Mouse (Mus musculus): ENCODE measurements around the gene Pdzrn4.

Pdzrn4 gene

DNA sequence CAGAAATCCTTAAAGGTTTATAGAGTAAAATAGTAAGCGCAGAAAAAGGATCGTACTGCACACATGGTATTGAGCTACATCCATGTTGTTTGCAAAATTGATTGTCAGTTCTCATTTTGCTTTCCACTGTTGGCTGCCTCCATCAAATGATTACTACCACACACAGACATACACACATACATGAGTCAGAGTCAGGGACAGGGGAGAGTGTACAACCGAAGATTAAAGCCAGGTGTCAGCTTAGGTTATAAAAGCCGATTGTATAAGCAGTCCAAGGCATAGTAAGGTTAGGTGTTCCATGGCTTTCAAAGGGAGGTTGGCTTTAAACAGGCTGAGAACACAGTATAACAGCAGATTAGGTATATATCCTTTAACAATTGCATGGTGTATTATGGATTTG, 343.2 kb downstream of the Pdzrn4 start:
- no peak for DNase-seq (ENCODE audit: low read depth, low spot score)

DNA sequence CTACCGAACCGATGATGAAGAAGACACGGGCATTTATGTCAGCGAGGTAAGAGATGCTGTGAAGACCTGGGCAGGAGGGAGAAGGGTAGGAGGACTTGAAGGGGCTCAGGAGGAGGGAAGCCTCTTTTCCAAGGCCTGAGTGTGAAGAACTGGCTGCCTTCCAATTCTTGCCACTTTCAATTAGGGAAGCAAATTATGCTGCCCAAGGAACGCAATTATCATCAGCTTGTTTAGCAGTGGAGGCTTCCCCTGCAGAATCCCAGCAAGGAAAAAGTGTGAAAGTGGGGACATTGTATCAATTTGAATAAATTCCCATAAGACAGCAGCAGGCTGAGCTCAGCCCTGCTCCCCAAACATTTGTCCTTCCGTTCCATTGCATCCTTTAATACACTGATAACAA, 346.9 kb downstream of the Pdzrn4 start:
- no peak for DNase-seq (ENCODE audit: low read depth, low spot score)

DNA sequence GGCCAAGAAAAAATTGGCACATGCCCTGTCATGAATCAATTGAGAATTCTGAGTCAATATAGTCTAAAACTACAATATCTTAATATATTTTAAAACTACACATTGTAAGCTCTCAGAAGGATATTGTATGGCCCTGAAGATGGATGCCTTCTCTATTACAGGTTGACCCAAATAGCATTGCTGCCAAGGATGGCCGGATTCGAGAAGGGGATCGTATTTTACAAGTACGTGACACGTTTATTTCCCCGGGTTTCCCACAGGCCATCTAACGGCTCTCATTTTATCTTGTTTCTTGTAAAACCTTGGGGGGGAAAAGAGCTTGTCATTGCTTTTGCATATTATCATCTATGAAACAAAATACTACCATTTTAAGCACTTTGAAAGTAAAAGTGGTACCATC, 349.4 kb downstream of the Pdzrn4 start:
- no peak for DNase-seq (ENCODE audit: low read depth, low spot score)

- no peak for DNase-seq (ENCODE audit: low read depth, low spot score)
These were observed 355.5 kb downstream of the Pdzrn4 start for GRCm38 (mm10) chr15:92752167-92752566.

DNA sequence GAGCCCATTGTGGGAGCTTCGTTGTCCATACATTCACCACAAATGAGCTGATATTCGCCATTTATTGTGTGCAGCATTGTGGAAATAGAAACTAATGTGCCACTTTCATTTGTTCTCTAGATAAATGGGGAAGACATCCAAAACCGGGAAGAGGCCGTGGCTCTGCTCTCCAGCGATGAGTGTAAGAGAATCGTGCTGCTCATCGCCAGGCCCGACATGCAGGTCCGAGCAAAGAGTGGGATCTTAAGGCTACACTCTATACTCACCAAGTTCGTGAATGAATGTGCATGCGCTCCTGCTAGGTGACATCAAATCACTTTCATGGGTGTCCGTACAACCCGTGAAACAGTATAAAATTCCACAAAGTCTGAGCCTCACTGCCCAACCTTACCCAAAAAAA, 355.9 kb downstream of the Pdzrn4 start:
- no peak for DNase-seq (ENCODE audit: low read depth, low spot score)

GRCm38 (mm10) chr15:92757085-92757903, 360.6 kb downstream of the Pdzrn4 start:
- DNase-seq (ENCODE audit: low read depth, low spot score): no peak

- no peak for DNase-seq (ENCODE audit: low read depth, low spot score)
These were observed 362.3 kb downstream of the Pdzrn4 start for GRCm38 (mm10) chr15:92759001-92759400.

- DNase-seq (ENCODE audit: low read depth, low spot score): no peak
These were observed 366.6 kb downstream of the Pdzrn4 start for GRCm38 (mm10) chr15:92763303-92763702.

DNA sequence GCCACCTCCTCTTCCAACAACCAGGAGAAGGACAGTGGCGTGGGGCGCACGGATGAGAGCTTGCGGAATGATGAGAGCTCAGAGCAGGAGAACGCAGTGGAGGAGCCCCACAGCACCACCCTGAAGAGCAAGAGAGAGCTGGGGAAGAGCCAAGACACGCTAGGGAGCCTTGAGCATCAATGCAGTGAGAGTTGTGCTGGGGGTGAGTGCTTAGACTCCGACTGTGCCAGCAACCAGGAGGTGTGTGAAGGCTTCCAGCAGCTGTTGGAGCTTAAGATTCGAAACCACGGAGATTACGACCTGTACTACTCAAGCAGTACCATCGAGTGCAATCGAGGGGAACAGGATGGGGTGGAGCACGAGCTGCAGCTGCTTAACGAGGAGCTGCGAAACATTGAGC, 372.9 kb downstream of the Pdzrn4 start:
- DNase-seq (ENCODE audit: low read depth, low spot score): no peak

GRCm38 (mm10) chr15:92788036-92788435, 391.4 kb downstream of the Pdzrn4 start:
- no peak for DNase-seq (ENCODE audit: low read depth, low spot score)

DNA sequence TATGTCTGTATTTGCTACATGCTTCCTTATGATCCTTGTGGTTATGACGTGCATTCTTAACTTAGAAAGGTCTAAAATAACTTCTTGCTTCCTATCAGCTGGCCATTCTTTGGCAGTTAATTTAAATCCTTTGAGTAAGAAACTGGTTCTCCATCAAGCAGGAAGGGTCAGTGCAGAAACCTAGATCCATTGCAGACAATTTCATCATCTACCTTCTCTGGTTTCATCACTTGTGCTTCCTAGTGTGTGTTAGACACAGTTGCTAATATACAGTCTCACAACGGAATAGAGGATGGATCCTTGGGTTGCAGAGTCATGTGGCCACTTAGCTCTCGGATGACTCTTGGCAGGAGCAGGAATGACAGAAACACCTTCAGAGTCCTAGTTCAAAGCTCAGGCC, 397.6 kb downstream of the Pdzrn4 start:
- DNase-seq (ENCODE audit: low read depth, low spot score): no peak

DNA sequence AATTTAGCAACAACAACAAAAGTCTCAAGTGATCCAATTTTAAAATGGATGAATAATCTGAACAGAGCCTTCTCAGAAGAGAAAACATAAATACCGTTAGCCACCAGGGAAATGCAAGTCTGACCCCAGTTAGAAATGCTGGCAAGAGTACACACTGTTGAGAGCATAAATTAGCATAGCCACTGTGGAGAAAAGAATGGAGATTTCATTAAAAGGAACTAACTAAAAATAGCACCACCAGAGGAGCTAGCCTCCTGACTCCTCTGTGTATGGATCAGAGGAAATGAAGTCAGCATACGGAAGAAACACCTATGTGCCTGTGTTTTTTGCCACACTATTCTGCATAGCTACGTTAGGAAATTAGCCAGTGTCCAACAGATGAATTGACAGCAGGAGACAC, 409.3 kb downstream of the Pdzrn4 start:
- DNase-seq (ENCODE audit: low read depth, low spot score): no peak

DNA sequence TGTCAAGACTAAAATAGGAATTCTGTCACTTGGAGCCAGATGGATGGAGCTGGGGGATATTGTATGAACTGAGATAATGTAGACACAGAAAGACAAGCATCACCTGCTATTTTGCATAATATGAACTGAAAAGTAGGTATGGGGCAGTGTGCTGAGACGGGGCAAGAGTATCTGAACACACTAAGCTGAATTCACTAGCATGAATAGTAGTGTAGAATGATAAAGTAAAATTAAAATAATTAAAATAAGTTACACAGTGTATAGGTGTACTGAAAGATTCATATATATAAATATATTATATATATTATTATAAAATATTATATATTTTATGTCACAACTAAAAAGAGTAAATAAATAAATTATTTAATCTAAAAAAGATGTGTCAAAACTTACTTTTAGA, 409.7 kb downstream of the Pdzrn4 start:
- DNase-seq (ENCODE audit: low read depth, low spot score): no peak

Data from telencephalon, adult 2 months (tissue).